ENCODE assay signal across 8 mouse cellular contexts in the genomic region with DNA sequence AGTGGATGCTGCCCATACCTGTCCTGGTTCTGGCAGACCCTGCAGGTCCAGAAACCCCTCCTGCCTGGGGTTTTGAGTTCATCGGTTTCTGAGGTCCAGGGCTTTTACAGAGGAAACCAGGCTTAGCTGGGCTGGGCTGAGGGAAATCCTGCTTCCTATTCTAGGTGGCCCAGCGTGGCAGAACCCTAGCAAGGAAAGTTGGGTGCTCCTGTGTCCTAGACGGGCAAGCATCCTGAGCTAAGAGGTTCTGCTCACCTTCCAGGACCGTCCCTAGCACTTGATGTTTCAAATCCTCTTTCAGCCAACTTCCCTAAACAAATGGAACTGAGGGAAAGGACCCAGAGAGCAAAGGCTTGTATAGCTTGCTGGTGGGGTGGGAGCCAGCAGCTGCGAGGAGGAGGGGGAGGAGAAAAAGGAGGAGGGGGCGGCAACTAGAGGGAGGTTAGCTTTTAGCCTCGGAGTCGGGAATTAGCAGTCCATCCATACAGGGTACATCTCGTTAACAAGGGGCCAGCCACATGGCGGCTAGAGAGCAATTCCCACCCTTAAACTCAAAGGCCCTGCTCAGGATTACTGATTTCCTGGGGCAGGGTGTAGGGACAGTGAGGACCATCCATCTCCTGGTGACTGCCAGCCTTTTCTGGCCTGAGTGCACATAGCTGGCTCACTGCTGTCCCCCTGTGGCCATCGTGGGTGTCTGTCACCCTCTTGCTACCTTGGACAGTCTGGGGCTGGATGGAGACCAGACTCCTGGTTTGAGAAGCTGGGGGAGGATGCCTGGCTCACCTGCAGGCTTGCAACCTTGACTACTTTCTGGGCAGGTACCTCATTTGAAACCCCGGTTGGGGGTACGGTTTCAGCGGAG. TPM values are rescaled to one million over a fixed set of nuclear protein-coding genes. Genes with fewer than 3 reads are reported as not detected.
A peak's percentile ranks its signal among the peaks of the same experiment; 100 is the strongest.
DNase-seq lines count a peak whose midpoint lies in the region; ATAC-seq and TF ChIP-seq lines count a peak whose summit lies in the region.

No protein-coding gene starts in this region.

- no peak overlapping the region for H3K9ac ChIP-seq in limb, embryonic 15.5 days
- no peak overlapping the region for H3K9ac ChIP-seq in midbrain, postnatal 0 days (replicated peaks; ENCODE audit: low read length, poor library complexity, severe bottlenecking)

- H3K36me3 ChIP-seq in limb, embryonic 15.5 days, result no peaks in the 10 kb centered on the region
- no peaks in the 10 kb centered on the region for H3K36me3 ChIP-seq in midbrain, postnatal 0 days (ENCODE audit: insufficient read depth, low read length)

- no peaks in the 10 kb centered on the region for H3K9me3 ChIP-seq in limb, embryonic 15.5 days
- no peaks in the 10 kb centered on the region for H3K9me3 ChIP-seq in midbrain, postnatal 0 days (ENCODE audit: low read length)

- no peak overlapping the region for H3K4me3 ChIP-seq in limb, embryonic 15.5 days
- peak overlapping the region; percentile 64; the same call in 1 of the 2 replicates for H3K4me3 ChIP-seq in midbrain, postnatal 0 days (ENCODE audit: low read depth, low read length)

- H3K4me1 ChIP-seq in limb, embryonic 15.5 days, result peaks cover 85% of the 10 kb centered on the region
- peaks cover 42% of the 10 kb centered on the region for H3K4me1 ChIP-seq in midbrain, postnatal 0 days (ENCODE audit: insufficient read depth, low read length)

- peak; percentile 99 for TF ChIP-seq CTCF in midbrain, postnatal 0 days (IDR thresholded peaks at IDR 0.05)

- WGBS in limb, embryonic 15.5 days, result 18% methylated on average over 14 of the region's 14 CpGs
- 15% methylated on average over 14 of the region's 14 CpGs for WGBS in midbrain, postnatal 0 days

- peak; percentile 30; the same call in 1 of the 2 replicates for ATAC-seq in limb, embryonic 15.5 days (ENCODE audit: insufficient number of reproducible peaks, low FRiP score, low TSS enrichment, low read depth)
- peak; percentile 59 for ATAC-seq in midbrain, postnatal 0 days (ENCODE audit: low FRiP score)

- no peak overlapping the region for H3K27ac ChIP-seq in limb, embryonic 15.5 days
- H3K27ac ChIP-seq in midbrain, postnatal 0 days (ENCODE audit: low read depth, low read length), result no peak overlapping the region

- no peak overlapping the region; the same call in 1 of the 2 replicates for H3K4me2 ChIP-seq in limb, embryonic 15.5 days
- no peak overlapping the region for H3K4me2 ChIP-seq in midbrain, postnatal 0 days (ENCODE audit: low read depth, low read length, poor library complexity, severe bottlenecking)

- DNase-seq in left cerebral cortex, adult 18-20 months (ENCODE audit: low spot score in 2 of 2), result peak; percentile 73 to 81
- DNase-seq in left cerebral cortex, adult 11 months (ENCODE audit: low spot score), result no peak
- peak; percentile 93 for DNase-seq in embryo, embryonic 9.5 days (ENCODE audit: extremely low spot score)
- peak; percentile 89 for DNase-seq in heart, adult 18-20 months
- DNase-seq in kidney, adult 18-20 months, result peak; percentile 83
- peak; percentile 94 for DNase-seq in midbrain, postnatal 0 days (ENCODE audit: low spot score)
- DNase-seq in spleen, postnatal 10 days (ENCODE audit: low spot score in 2 of 2), result peak; percentile 79 to 86

- H3K27me3 ChIP-seq in limb, embryonic 15.5 days, result peaks cover 9% of the 10 kb centered on the region
- H3K27me3 ChIP-seq in midbrain, postnatal 0 days (ENCODE audit: insufficient read depth, low read length), result no peaks in the 10 kb centered on the region

RNA-seq across cellular contexts. Expression of a gene that starts 54.4 kb away (rescaled TPM):
- total RNA-seq in left cerebral cortex, adult 18-20 months (2021), result 1 to 10 TPM; 2.1 to 2.4 TPM
- 1 to 10 TPM in 1 of 2 experiments, under 1 TPM in 1; 0.98 to 1.8 TPM for total RNA-seq in heart, adult 18-20 months (2021)
- polyA plus RNA-seq in limb, embryonic 15.5 days (2015; fragmentation: Nextera tagmentation; extraction: Ambion mirVana), result 81.4 and 85.2 TPM in 2 replicates
- 5.8 and 18.1 TPM in 2 replicates for total RNA-seq in midbrain, postnatal 0 days (2014; rRNA removed)
- polyA plus RNA-seq in midbrain, postnatal 0 days (2015; fragmentation: Nextera tagmentation; extraction: Ambion mirVana), result 8.4 and 11.3 TPM in 2 replicates
